Mouse (Mus musculus) cerebellum, postnatal 4 days (tissue): Measurements from ENCODE around the gene Rps6ka1.
A peak's percentile ranks its signal among the peaks of the same experiment; 100 is the strongest.

Experiments used
- DNase-seq, 2 experiments: peaks; one replicate each; pipeline ENCODE4 v3.0.0; 2022; ENCODE audit warnings: low spot score in 2 of 2, mixed read lengths in 1 of 2

The Rps6ka1 gene

DNA sequence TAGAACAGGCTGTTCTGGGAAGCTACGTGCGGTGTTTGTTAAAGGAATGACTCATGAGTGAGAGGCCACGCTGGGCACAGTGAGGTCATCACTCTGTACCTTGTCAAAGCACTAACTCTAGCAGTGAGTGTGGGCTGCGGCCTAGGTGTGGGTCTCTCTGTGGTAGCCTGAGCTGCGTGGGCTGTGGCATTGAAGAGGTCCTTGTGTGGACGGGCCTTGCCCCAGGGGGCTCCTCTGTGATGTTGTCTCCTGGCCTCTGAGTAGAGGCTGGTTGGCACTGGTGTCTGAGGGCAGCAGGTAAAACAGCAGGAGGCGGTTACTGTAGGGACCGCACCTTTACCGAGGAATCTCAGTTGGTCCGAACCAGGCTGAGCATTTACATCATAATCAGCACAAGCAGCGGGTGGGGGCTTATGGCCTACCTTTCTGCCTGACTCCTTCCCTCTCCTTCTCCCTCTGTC lies 9.9 kb upstream of the Rps6ka1 start:
- DNase-seq: no peak

DNA sequence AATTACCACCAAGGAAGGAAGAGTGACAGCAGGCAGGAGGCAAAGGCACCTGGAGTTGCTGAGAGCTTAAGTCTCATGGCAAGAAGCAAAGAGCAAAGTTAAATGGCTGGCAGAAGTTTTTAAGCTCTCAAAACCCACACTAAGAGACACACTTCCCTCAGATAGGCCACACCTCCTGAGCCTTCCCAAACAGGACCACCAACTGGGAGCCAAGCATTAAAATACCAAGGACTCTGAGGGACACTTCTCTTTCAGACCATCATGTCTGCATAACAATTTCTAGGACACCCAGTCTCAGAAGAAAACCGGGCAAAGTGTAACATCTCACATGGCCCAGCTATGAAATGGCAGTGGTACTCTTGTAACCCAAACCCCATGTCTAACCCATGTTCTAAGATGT lies 9.4 kb upstream of the Rps6ka1 start:
- no peak for DNase-seq

DNA sequence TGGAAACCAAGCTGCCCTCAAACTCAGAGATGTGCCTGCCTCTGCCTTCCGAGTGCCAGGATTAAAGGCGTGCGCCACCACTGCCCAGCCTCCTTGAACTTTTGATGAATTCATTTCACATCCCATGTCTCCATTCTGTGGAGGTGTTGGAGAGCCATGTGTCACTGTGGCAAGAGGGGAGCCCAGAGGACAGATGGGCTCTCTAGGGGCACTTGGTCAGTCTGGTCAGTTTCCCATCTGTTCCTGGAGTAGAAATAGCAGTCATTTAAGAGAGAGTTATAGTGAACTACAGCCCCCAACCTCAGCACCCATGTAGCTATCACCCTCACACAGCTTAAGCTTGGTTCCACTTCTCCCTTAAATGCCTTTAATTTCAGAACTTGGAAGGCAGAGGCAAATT lies 8.4 kb upstream of the Rps6ka1 start:
- no peak for DNase-seq

DNA sequence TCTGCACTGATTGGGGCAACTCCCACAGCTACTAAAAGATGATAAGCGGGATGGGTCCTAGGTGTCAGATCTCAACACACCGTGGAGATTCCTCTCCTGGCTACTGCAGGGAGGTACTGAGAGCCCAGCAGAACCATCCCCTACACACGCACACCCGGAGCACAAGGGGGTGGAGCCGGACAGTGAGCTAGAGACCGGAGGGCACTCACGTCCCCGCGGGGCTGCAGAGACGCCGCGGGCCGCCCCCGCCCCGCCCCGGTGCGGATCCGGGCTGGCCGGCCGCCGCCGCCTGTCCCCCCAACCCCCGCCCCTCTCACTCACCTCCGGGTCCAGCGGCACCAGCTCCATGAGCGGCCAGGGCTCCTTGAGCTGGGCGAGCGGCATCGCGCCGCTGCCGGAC lies 348 bp downstream of the Rps6ka1 start:
- no peak for DNase-seq

DNA sequence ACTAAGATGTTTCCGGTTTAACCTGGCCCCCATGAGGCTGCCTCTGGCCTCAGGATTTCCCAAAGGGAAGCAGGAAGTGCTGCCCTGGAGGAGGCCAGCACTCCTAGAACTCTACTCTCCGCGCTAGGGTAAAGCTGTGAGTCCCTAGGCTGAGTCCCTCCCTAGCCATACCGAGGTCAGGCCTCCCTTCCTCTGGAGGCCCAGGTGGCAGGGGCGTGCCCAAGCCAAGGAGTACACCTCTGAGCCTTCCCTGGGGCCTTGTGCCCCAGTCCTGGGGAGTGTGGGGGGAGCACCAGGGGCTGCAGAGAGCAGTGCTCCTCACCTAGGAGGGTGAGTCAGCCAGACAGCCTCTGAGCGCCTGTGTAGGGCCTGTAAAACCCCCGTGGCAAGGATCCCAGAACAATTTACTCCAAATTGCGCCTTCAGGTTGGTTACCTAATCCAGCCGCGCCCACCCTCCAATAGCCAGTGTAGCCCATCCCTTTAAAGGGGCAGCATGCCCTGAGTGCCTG lies 1.6 kb downstream of the Rps6ka1 start:
- DNase-seq: no peak

DNA sequence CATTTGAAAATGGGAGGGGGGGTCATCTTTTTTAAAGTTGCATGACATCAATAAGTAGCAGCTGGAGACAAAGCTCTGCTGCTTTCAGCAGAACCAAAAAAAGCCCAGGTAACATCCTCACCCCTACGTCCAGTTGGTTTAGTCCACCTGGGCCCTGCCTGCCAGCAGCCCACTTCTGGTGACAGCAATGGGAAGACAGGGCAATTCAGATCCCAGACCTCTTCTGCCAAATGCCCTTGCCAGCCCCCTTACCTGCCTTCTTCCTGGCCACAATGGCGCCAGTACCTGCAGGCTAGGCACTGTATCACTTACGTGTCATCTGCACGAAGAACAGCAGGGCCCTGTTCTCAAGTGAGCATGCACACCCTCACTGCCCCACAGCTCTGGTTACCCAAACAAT lies 2.3 kb downstream of the Rps6ka1 start:
- no peak for DNase-seq

DNA sequence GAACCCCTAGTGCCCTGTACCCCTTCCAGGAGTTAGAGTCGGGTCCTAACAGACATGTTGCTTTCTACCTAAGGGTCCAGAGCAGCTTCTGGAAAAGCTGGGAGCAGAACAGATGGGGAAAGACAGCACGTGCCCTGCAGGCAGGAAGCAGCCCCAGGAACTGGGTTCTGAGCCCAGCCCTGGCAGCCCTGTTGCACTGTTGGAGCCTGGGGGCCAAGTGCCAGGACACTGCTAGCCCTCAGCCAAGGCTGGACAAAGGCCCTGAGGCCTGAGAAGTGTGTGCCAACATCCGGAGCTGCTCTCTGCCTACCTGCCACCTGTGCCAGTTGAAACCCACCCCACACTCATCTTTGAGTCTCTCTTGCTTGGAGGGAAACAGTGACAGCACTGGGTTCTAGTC lies 2.7 kb downstream of the Rps6ka1 start:
- DNase-seq: peak in 1 of 2 experiments; percentile 21

DNA sequence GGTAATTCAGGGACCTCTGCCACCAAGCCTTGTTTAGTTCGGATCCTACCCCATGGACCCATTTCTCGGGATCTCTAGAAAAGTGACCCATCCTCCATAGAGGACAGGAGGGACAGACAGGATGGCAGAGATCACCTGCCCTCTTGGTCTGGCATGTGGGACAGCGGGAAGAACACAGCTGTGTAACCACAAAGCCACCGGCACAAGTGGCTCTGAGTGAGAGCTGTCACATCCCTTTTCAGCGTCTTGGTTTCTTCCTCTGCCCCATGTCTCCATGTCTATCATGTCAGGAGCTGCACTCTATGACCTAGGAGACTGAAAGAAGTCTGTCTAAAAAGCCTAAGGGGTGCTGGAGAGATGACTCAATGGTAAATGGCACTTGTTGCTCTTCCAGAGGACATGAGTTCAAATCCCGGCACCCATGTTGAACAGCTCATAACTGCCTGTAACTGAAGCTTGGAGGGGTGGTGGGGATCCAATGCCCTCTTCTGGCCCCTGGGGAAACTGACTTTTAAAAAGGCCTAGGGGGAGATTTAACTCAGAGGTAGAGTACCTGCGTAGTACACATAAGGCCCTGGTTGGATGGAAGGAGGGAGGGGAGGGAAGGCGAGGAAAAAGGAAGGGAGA lies 3.4 kb downstream of the Rps6ka1 start:
- DNase-seq: no peak

DNA sequence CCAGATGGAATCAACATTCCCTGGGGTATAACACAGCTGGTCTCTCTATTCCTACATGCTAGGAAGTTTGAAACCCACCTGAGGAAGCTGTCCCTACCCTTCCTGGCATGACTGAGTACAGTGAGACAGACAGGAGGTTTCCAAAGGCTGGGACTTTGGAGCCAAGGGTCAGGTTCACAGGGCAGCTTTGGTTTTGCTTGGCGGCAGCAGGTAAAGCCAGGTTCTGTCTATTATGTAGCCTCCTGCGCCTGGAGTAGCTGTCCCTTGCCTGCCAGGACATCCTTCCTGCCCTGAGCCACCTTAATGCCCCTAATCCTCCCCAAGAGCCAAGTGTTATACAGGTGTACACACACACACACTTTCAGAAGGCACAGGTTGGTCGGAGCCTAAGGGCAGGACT lies 5.7 kb downstream of the Rps6ka1 start:
- no peak for DNase-seq

DNA sequence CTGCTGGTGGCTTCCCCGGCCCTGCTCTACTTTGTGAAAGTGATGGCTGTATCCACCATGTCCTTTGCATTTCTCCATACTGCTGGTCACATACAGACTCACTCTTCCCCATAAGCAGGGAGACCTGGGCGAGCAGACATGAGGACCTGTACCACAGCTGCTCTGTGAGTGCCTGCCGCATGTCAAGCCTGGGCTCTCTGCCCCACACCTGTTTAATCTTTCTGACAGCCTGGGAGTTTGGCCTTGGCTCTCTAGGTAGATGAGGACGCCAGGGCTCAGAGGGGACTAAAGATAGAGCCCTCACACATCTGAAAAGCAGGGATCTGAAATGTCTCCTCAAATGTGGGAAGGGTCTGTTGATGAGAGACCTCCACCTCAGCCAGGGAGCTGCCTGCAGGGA lies 6.2 kb downstream of the Rps6ka1 start:
- DNase-seq: no peak

DNA sequence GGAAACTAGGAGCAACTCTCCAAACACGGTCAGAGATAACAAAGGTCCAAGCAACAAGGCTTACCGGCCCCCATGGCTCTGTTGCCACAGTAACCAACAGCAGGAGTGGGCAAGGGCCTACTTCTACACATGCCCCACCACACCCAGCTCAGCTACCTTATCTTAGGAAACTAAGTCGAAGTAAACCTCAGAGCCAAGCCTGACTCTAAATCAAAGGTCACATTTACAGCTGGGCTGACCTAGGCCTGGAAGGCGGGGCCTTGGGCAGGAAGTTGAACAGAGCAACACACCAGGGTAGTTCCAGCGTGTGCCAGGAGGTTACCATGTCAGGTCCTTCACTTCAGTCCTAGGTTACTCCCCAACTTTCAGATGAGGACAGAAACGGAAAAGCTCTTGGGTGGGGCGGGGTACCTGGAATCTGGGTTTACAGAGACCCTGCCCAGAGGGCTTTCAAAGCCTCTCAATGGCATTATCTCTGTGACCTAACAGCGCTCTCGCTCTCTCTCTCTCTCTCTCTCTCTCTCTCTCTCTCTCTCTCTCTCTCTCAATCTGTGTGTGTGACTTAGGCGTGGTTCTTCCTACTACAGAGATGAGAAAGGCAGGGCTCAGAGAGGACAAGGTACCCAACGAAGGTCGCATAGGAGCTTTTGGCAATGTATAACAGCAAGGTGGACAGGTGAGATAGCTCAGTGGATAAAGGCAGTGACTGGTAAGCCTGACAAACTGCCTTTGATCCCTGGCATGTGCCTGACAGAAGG lies 8.3 kb downstream of the Rps6ka1 start:
- DNase-seq: no peak

DNA sequence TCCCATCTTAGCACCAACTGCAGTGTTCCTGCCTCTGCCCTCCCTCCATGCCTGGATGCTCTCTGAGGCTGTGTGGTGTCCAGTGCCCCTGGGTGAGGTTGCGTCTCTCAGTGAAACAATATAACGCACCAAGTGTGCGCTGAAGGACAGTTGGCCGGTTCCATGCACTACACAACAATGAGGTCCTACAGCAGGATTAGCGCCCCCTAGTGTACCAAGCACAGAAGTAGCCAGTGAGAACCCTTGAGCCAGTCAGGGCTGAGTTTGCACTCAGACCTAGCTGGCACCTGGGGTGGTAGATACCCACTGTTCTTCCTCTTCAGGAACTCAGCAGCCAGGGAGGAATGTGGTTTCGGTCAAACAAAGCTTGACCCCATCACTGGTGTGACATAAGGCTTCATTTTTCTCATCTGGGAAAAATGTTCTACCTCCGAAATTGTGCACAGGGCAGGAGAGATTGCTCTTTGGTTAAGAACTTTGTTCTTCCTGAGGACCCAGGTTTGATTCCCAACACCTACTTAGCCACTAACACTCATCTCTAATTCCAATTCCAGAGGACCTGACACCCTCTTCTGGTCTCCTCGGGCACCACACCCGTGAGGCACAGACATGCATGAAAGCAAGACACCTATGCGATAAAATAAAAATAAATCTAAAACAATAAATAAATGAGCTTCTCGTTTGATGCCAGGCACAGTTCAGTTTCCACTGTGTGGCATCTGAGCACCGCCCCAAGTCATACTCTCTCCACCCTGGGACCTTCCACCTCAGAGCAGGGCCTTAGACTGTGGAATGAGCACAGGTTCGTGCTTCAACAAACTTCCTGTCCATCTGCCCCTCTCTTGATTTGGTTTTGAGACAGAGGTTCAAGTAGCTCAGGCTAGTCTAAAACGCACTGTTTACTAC lies 9.5 kb downstream of the Rps6ka1 start:
- no peak for DNase-seq

DNA sequence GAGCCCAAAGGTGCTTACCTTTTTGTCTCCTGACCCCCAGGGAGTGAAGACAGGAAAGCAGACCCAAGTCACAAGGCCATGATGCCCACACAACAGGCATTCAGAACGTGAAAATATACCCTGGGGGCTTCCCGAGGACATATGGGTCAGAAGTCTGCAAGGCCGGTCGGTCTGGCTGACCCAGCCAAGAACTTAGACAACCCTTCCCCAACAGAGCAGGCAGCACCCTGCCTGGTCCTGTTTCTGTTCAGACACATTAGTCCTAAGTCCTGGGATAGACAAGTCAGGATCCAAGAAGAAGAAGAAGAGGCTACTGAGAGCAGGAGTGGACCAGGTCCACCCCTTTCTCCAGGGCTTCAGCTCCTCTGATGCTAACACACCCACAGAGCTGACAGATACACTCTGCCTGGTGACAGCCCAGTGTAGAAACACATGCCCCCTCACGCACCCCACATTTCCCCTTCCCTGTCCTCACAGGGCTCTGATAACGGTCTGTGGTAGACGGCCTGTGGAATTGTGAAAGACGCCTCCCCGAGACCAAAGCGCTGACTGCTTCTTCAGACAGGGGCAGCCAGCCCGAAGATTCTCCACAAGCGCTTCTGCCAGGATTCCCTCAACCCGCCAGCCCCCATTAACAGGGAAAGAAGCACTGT lies 12.6 kb downstream of the Rps6ka1 start:
- DNase-seq: no peak

DNA sequence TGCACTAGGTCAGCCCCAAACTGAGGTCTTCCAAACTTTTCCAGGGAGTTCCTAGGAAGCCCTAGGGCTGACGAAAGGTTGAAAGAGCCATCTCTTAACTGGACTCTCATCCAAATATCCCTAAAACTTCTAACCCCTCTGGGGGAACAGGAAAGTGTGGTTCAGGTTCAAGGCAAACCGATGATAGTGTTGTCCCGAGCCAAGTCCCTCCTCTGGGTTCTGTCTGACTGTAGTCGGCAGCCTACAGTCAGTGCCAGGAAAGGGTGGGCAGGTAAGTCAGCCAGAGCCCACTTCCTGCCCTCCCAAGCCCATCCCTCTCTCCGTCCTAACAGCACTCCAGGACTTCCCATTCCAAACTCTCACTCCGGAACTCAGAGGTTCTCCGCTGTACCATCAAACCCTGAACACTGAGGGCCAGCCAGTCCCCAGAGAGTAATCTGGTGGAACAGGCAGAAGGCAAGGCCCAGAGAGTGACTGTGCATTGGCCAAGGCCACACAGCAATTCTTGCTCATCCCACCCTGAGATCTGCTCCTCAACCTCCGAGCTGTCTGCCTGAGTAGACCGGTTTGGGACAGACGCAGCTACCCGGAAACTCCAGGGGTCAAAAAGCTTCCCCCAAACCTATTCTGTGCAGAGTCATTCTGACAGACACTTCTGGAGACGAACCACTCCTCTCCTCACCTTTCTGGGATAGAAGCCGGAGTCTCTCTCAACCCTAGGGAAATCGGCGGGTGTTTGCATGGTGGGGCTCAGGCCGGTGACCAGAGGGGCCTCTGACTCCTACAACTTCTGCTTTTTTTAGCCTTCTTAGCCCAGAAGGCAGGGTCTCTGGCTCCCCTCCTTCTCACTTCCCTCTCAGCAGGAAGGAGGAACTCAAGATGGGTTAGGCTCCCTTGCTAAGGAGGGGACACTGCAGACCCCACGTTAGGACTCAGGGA lies 13.4 kb downstream of the Rps6ka1 start:
- DNase-seq: no peak

DNA sequence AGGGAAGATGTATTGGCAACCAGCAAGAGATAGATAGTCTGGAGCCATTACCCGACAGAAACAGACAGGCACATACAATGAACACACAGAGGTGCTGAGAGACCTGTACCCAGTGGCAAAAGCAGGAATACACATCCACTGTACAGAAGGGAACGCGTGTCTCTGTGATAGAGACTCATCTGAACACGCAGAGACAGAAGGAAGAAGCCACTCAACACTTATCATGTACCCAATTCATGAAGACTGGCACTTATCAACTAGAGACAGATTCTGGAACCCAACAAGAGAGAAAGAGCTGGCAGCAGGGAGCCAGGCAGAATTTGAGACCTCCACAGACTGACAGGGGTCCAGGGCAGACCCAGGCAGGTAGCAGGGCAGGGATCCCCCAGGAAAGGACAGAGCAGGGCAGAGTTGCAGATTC lies 14.2 kb downstream of the Rps6ka1 start:
- DNase-seq: no peak

DNA sequence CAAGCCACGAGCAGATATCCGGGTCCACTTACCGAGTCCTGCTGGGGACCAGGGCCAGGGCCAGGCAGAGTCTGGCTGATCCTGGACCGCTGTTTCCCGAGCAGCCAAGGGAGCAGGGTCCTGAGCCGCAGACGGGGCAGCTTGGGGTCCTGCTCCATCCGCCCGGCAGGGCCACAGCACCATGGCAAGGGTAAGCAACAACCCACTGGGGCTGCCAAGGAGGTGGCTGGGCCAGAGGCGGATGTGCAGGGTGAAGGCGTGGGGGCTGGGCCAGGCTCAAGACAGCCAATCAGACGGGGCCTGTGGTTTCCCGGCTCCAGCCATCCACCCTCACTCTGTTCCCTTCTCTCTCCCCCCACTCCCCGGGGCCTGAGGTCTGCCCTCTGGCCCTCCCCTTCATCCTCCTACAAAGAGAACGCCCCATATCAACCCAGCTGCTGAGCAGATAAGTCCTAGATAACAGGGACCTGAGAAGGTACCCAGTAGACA lies 14.7 kb downstream of the Rps6ka1 start:
- no peak for DNase-seq

DNA sequence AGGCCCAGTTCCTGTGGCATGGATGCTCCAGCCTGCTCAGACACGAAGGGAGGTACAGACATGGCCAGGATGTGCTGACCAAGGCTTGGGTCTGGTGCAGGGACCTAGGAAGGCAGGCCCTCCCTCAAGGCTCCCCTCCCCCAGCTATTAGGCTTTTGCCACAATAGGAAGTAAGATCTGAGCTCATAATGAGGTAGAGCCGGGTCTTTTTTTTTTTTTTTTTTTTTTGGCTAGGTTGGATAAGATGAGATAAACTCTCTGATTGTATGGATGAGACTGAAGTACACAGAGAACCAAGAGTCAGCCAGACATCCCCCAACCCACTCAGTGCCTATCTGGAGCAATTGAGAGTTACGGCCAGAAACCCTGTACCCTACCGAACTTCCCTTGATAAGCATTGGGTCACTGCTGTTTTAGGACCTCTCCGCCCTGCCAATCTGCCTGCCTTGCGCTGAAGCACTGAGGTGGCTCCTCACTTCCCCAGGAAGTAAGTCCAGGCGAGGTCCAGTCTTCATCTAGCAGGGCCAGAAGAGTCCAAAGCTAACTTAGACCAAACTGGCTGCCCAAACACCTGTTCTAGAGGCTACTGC lies 15.3 kb downstream of the Rps6ka1 start:
- DNase-seq: no peak

DNA sequence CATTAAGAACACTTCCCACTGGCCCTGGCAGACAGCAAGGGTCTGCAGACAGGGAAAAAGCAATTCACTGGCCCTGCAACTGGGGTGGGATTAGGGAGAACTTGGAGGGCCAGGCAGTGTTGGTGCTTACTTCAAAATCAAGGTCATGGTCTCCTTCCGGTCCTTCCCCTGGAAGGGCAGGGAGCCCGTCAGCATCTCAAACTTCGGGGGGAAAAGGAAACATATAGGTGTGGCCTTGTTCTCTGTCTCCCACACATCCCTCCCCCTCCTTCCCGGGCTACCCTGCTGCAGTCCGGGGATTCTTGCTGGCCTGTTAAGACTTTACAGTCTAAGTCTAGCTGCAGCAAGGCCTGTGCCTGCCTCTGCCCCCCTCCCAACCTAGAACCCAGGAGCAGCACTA lies 22.4 kb downstream of the Rps6ka1 start:
- DNase-seq: no peak

DNA sequence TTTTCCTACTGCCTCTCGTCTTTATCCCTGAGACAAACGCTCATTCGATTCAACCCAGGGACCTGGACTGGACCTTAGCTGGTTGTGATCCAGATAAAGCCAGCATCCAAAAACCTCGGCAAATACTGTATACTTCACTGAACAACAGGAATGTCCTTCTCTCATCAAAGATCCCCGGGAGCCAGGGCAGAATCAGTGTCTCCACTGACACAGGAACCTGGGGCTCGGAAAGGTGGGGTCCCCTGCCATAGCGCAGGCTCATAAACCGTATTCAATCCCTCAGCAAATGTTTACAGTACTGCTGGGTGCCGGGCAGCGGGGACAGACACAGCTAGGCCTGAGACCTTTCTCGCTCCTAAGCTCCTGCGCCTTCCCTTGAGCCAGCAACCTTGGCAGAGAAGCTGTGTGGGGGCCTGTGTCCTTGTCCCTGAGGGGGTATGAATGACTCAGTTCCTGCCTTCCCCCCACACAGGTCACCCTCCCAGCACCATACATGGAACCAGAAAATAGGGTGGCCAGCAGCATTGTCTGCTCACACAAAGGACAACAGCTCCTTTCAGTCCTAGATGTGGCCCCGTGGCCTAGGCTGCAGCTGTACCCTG lies 23.1 kb downstream of the Rps6ka1 start:
- no peak for DNase-seq
